Mouse (Mus musculus): ENCODE data around the gene Slc25a34. TPM values are rescaled to one million over a fixed set of nuclear protein-coding genes. Genes with fewer than 3 reads are reported as not detected.

Gene Slc25a34
- polyA plus RNA-seq, 1 experiment = 0.12 TPM

GRCm38 (mm10) chr4:141656932-141657331 is 33.3 kb upstream of the Slc25a34 start:
- TF ChIP-seq TCF12 (IDR thresholded peaks at IDR 0.05; ENCODE audit: insufficient read depth, poor library complexity, severe bottlenecking) (no peak), MAX (IDR thresholded peaks at IDR 0.05; ENCODE audit: low read depth) (no peak), SRF (IDR thresholded peaks at IDR 0.05; ENCODE audit: control insufficient read depth, insufficient read length, low read depth) (no peak), CEBPB (IDR thresholded peaks at IDR 0.05; ENCODE audit: insufficient read depth, poor library complexity, severe bottlenecking) (no peak), USF1 (IDR thresholded peaks at IDR 0.05; ENCODE audit: low read depth) (no peak), POLR2A (IDR thresholded peaks at IDR 0.05; ENCODE audit: insufficient read length, low read depth) (no peak), REST (IDR thresholded peaks at IDR 0.05; ENCODE audit: insufficient read depth, insufficient read length) (no peak), POLR2AphosphoS2 (IDR thresholded peaks at IDR 0.05; ENCODE audit: insufficient read length, low read depth) (no peak), TCF3 (IDR thresholded peaks at IDR 0.05; ENCODE audit: insufficient read length, low read depth) (no peak), E2F4 (IDR thresholded peaks at IDR 0.05; ENCODE audit: insufficient read depth) (no peak), MYOD1 (IDR thresholded peaks at IDR 0.05; ENCODE audit: control insufficient read depth in 1 of 3, insufficient read length in 2 of 3, low read depth in 2 of 3) (no peak), MYOG (IDR thresholded peaks at IDR 0.05; ENCODE audit: control insufficient read depth in 1 of 3, insufficient read depth in 1 of 3, insufficient read length in 2 of 3, low read depth in 2 of 3) (no peak)
- Histone ChIP-seq H3K36me3 (ENCODE audit: control insufficient read depth, insufficient read depth) (no peaks in the 10 kb centered on the region), H3ac (ENCODE audit: control insufficient read depth, insufficient read length) (no peak overlapping the region), H3K79me2 (ENCODE audit: control insufficient read depth, insufficient read depth) (no peaks in the 10 kb centered on the region), H3K4me3 (no peak overlapping the region), H3K4me2 (ENCODE audit: low read depth) (no peak overlapping the region), H3K27me3 (ENCODE audit: control insufficient read depth, insufficient read depth, insufficient read length) (no peaks in the 10 kb centered on the region)

GRCm38 (mm10) chr4:141655908-141656608 is 32.4 kb upstream of the Slc25a34 start:
- no peak overlapping the region for H3K4me3 ChIP-seq
- H3K4me2 ChIP-seq (ENCODE audit: low read depth) = no peak overlapping the region
- H3ac ChIP-seq (ENCODE audit: control insufficient read depth, insufficient read length) = no peak overlapping the region
- no peak for TF ChIP-seq TCF3 (IDR thresholded peaks at IDR 0.05; ENCODE audit: insufficient read length, low read depth)
- TF ChIP-seq E2F4 (IDR thresholded peaks at IDR 0.05; ENCODE audit: insufficient read depth) = no peak
- no peak for TF ChIP-seq CEBPB (IDR thresholded peaks at IDR 0.05; ENCODE audit: insufficient read depth, poor library complexity, severe bottlenecking)
- no peak for TF ChIP-seq POLR2AphosphoS2 (IDR thresholded peaks at IDR 0.05; ENCODE audit: insufficient read length, low read depth)
- no peak for TF ChIP-seq SRF (IDR thresholded peaks at IDR 0.05; ENCODE audit: control insufficient read depth, insufficient read length, low read depth)
- TF ChIP-seq MYOD1 (IDR thresholded peaks at IDR 0.05; ENCODE audit: control insufficient read depth in 1 of 3, insufficient read length in 2 of 3, low read depth in 2 of 3) = no peak
- no peak for TF ChIP-seq REST (IDR thresholded peaks at IDR 0.05; ENCODE audit: insufficient read depth, insufficient read length)
- TF ChIP-seq MAX (IDR thresholded peaks at IDR 0.05; ENCODE audit: low read depth) = no peak
- TF ChIP-seq MYOG (IDR thresholded peaks at IDR 0.05; ENCODE audit: control insufficient read depth in 1 of 3, insufficient read depth in 1 of 3, insufficient read length in 2 of 3, low read depth in 2 of 3) = no peak
- no peak for TF ChIP-seq TCF12 (IDR thresholded peaks at IDR 0.05; ENCODE audit: insufficient read depth, poor library complexity, severe bottlenecking)
- TF ChIP-seq USF1 (IDR thresholded peaks at IDR 0.05; ENCODE audit: low read depth) = no peak
- no peak for TF ChIP-seq POLR2A (IDR thresholded peaks at IDR 0.05; ENCODE audit: insufficient read length, low read depth)
- H3K36me3 ChIP-seq (ENCODE audit: control insufficient read depth, insufficient read depth) = no peaks in the 10 kb centered on the region
- H3K79me2 ChIP-seq (ENCODE audit: control insufficient read depth, insufficient read depth) = no peaks in the 10 kb centered on the region
- H3K27me3 ChIP-seq (ENCODE audit: control insufficient read depth, insufficient read depth, insufficient read length) = no peaks in the 10 kb centered on the region

GRCm38 (mm10) chr4:141654509-141654908 is 30.9 kb upstream of the Slc25a34 start:
- Histone ChIP-seq H3K36me3 (ENCODE audit: control insufficient read depth, insufficient read depth) (no peaks in the 10 kb centered on the region), H3K4me2 (ENCODE audit: low read depth) (no peak overlapping the region), H3K79me2 (ENCODE audit: control insufficient read depth, insufficient read depth) (peaks cover 5% of the 10 kb centered on the region), H3ac (ENCODE audit: control insufficient read depth, insufficient read length) (no peak overlapping the region), H3K4me3 (no peak overlapping the region), H3K27me3 (ENCODE audit: control insufficient read depth, insufficient read depth, insufficient read length) (no peaks in the 10 kb centered on the region)
- TF ChIP-seq E2F4 (IDR thresholded peaks at IDR 0.05; ENCODE audit: insufficient read depth) (no peak), TCF3 (IDR thresholded peaks at IDR 0.05; ENCODE audit: insufficient read length, low read depth) (no peak), MYOG (IDR thresholded peaks at IDR 0.05; ENCODE audit: control insufficient read depth in 1 of 3, insufficient read depth in 1 of 3, insufficient read length in 2 of 3, low read depth in 2 of 3) (no peak), TCF12 (IDR thresholded peaks at IDR 0.05; ENCODE audit: insufficient read depth, poor library complexity, severe bottlenecking) (no peak), USF1 (IDR thresholded peaks at IDR 0.05; ENCODE audit: low read depth) (no peak), REST (IDR thresholded peaks at IDR 0.05; ENCODE audit: insufficient read depth, insufficient read length) (no peak), POLR2A (IDR thresholded peaks at IDR 0.05; ENCODE audit: insufficient read length, low read depth) (no peak), MAX (IDR thresholded peaks at IDR 0.05; ENCODE audit: low read depth) (no peak), POLR2AphosphoS2 (IDR thresholded peaks at IDR 0.05; ENCODE audit: insufficient read length, low read depth) (no peak), MYOD1 (IDR thresholded peaks at IDR 0.05; ENCODE audit: control insufficient read depth in 1 of 3, insufficient read length in 2 of 3, low read depth in 2 of 3) (no peak), CEBPB (IDR thresholded peaks at IDR 0.05; ENCODE audit: insufficient read depth, poor library complexity, severe bottlenecking) (no peak), SRF (IDR thresholded peaks at IDR 0.05; ENCODE audit: control insufficient read depth, insufficient read length, low read depth) (no peak)

- no peak overlapping the region for H3K4me3 ChIP-seq
- H3K79me2 ChIP-seq (ENCODE audit: control insufficient read depth, insufficient read depth) = peaks cover 5% of the 10 kb centered on the region
- H3ac ChIP-seq (ENCODE audit: control insufficient read depth, insufficient read length) = no peak overlapping the region
- no peaks in the 10 kb centered on the region for H3K36me3 ChIP-seq (ENCODE audit: control insufficient read depth, insufficient read depth)
- no peak for TF ChIP-seq POLR2AphosphoS2 (IDR thresholded peaks at IDR 0.05; ENCODE audit: insufficient read length, low read depth)
- no peak for TF ChIP-seq MAX (IDR thresholded peaks at IDR 0.05; ENCODE audit: low read depth)
- TF ChIP-seq TCF12 (IDR thresholded peaks at IDR 0.05; ENCODE audit: insufficient read depth, poor library complexity, severe bottlenecking) = no peak
- TF ChIP-seq USF1 (IDR thresholded peaks at IDR 0.05; ENCODE audit: low read depth) = no peak
- no peak for TF ChIP-seq TCF3 (IDR thresholded peaks at IDR 0.05; ENCODE audit: insufficient read length, low read depth)
- TF ChIP-seq MYOG (IDR thresholded peaks at IDR 0.05; ENCODE audit: control insufficient read depth in 1 of 3, insufficient read depth in 1 of 3, insufficient read length in 2 of 3, low read depth in 2 of 3) = no peak
- TF ChIP-seq E2F4 (IDR thresholded peaks at IDR 0.05; ENCODE audit: insufficient read depth) = no peak
- no peak for TF ChIP-seq MYOD1 (IDR thresholded peaks at IDR 0.05; ENCODE audit: control insufficient read depth in 1 of 3, insufficient read length in 2 of 3, low read depth in 2 of 3)
- TF ChIP-seq SRF (IDR thresholded peaks at IDR 0.05; ENCODE audit: control insufficient read depth, insufficient read length, low read depth) = no peak
- no peak for TF ChIP-seq CEBPB (IDR thresholded peaks at IDR 0.05; ENCODE audit: insufficient read depth, poor library complexity, severe bottlenecking)
- H3K27me3 ChIP-seq (ENCODE audit: control insufficient read depth, insufficient read depth, insufficient read length) = no peaks in the 10 kb centered on the region
- no peak overlapping the region for H3K4me2 ChIP-seq (ENCODE audit: low read depth)
Measured at GRCm38 (mm10) chr4:141653813-141654212, 30.2 kb upstream of the Slc25a34 start.

Data from myocyte (in vitro differentiated cells).